Mouse (Mus musculus) gastrocnemius, postnatal 36 days (tissue): ENCODE data around the gene Coq10b. TPM values are rescaled to one million over a fixed set of nuclear protein-coding genes. Genes with fewer than 3 reads are reported as not detected.
"Not testable (repeated sequence)": the region's sequence is repeated elsewhere in the genome, so short reads cannot be mapped to it uniquely, and the experiment has no call there.

Source experiments
- DNase-seq, 2 experiments: peaks; one replicate each; pipeline ENCODE4 v3.0.0; 2022
- intact Hi-C: fragments of 180-260 bp; cut with DNase I; formaldehyde crosslinking; loops from one replicate; pipeline ENCODE4 v1.15.1; 2025
- long read RNA-seq, 2 experiments: library from polyadenylated mRNA; stranded (forward); transcript quantifications; one replicate each; pipeline ENCODE4 v2.0.0; 2021
- total RNA-seq, 2 experiments: library from RNA; stranded (reverse); gene quantifications; 2 replicates each; pipeline ENCODE4 v1.2.3; 2021

The Coq10b gene
- 10 to 100 TPM; 13.9 to 30.6 TPM for total RNA-seq
- long read RNA-seq, experiment 1, transcript Coq10b-201 (5 exons, 1,733 nt): major isoform, 6 of 7 reads
- long read RNA-seq, experiment 1, partial matches to known transcripts: 0 of 7 reads
- long read RNA-seq, experiment 1, other reads (novel, unspliced or antisense): 1 of 7 reads
- long read RNA-seq, experiment 2, transcript Coq10b-201 (5 exons, 1,733 nt): major isoform, 12 of 13 reads
- long read RNA-seq, experiment 2, partial matches to known transcripts: 1 of 13 reads
- long read RNA-seq, experiment 2, other reads (novel, unspliced or antisense): 0 of 13 reads

DNA sequence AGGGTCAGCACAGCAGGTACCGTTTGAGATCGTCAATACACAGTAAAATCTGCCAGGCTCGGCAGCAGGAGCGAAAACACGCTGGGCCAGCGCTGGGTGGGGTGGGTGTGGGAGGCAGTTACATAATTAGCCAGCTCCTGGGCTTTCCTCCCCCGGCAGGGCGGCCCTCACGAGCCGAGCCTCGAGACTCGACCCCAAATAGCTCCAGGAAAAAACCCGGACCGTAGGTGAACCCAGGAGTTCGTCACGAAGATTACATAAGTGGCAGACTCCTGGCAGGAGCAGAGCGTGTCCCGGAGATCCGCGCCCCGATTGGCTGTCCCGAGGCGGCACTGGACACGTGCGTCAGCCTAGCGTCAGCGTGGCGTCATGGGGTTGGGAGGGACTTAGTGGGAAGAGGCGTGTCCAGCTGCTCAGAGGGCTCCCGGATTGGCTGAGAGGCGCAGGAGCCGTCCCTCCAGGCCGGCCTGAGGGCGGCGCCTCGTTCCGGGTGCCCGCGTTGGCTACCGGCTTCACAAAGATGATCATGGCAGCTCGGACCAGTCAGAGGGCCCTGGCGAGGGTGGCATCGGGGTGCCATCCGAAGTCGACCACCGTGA, at the start of gene Coq10b:
Gene Coq10b, plus strand, starts transcription at position 416 of the 599 bp plus-strand sequence.
- intact Hi-C loops: loop anchor here (2.0 kb wide), 1 partner anchor 26 kb away; the partner anchor contains the start of gene Sf3b1
- DNase-seq: peak; percentile 98 to 99

DNA sequence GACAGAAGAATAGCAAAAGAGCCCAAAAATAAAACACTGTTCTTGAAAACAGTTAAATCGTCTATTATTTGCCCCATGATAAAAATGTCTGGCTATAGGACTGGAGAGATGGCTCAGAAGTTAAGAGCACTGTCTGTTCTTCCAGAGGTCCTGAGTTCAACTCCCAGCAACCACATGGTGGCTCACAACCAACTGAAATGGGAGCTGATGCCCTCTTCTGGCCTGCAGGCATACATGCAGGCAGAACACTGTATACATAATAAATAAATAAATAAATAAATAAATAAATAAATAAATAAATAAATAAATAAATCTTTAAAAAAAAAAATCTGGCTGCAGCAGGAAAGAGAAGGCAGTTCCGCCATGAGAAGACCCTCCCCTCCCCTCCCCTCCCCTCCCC, 44.3 kb upstream of the Coq10b start:
- DNase-seq, intact Hi-C loops: not testable (repeated sequence)

DNA sequence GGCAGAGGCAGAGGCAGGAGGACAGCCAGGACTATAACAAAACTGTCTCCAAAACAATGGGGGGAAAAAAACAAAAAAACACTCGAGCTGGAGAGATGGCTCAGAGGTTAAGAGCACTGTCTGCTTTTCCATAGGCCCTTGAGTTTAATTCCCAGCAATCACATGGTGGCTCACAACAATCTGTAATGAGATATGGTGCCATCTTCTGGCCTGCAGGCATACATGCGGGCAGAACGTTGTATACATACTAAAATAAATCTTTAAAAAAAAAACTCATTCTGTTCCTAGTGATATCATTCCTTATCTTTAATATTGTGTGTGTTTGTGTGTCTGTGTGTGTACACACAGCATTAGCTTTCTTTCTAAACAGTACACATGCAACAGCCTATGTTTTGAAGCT, 40.1 kb upstream of the Coq10b start:
- intact Hi-C loops: no loop called here

GRCm38 (mm10) chr1:55021907-55022306, 30.7 kb upstream of the Coq10b start:
- intact Hi-C loops: no loop called here
- DNase-seq: no peak

More for the DNA sequence above, 40.1 kb upstream of the Coq10b start:
- DNase-seq: no peak

DNA sequence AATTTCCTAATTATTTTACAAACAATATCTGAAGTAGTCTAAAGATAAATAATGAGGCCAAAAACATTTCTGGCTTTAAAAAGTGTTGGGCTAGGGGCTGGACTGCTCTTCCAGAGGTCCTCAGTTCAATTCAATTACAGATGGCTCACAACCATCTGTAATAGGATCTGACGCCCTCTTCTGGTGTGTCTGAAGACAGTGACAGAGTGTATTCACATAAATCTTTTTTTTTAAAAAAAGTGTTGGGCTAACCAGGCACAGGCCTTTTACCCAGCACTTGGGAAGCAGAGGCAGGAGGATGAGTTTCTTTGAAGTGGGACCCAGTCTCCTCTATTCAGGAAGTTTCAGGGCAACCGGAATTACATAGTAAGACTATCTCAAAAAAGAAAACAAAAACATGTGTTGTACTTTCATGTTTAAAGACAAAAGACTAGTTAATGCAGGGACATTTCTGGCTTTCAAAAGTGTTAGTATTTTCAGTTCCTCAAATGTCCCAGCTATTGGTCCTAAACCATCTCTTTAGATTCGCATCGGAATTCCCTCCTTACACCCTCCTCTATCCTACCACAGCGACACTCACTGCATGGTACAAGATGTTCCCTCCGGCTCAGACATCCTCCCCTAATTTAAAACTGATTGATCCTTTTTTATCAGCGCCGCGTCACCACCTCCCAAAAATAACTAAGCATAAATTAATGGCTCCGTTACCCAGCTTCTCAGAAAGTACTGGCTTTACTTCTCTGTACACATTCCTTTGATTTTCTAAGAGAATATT, 26.7 kb upstream of the Coq10b start:
- no peak for DNase-seq
- intact Hi-C loops: loop anchor here (2.0 kb wide), 1 partner anchor 27 kb away; the partner anchor contains the start of gene Coq10b

- DNase-seq: peak in 1 of 2 experiments; percentile 15
These were observed 25.9 kb upstream of the Coq10b start for GRCm38 (mm10) chr1:55026444-55027252.

DNA sequence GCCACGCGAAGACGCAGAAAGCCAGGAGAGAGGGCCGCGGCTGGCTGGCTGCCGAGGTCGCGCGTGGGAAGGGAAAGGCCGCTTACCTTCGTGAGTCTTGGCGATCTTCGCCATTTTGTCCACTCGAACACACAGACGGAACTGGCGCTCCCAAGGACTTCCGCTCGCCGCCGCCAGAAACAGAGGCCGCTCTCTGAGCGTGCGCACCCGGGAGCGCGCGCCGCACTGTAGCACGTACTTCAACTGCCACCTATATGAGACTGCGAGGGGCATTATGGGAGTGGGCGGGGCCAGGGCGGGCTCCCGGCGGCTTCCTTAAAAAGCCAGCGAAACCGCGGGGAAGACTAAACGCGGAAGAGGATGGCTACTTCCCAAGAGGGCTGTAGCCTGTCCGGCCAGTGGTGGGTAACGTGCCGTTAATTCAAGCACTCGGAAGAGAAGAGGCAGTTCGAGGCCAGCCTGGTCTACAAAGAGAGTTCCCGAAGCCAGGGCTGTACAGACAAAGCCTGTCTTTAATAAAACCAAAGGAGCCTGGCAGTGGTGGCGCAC, 25.2 kb upstream of the Coq10b start, which contains the start of gene Sf3b1:
Gene Sf3b1, minus strand, starts transcription at position 229 of the 549 bp plus-strand sequence.
- peak; percentile 91 to 94 for DNase-seq
- intact Hi-C loops: loop anchor here (2.0 kb wide), 1 partner anchor 25 kb away; the partner anchor contains the start of gene Coq10b

More at GRCm38 (mm10) chr1:55026444-55027252, 25.9 kb upstream of the Coq10b start:
- intact Hi-C loops: loop anchor here (2.0 kb wide), 1 partner anchor 26 kb away; the partner anchor contains the start of gene Coq10b

GRCm38 (mm10) chr1:55027966-55028365, 24.6 kb upstream of the Coq10b start:
- no peak for DNase-seq
- intact Hi-C loops: loop anchor here (2.0 kb wide), 1 partner anchor 25 kb away; the partner anchor contains the start of gene Coq10b

- no peak for DNase-seq
- intact Hi-C loops: no loop called here
These were observed 23.9 kb upstream of the Coq10b start for GRCm38 (mm10) chr1:55028512-55029249.

- intact Hi-C loops: no loop called here
- DNase-seq: no peak
These were observed 23.1 kb upstream of the Coq10b start for GRCm38 (mm10) chr1:55029446-55029845.

- intact Hi-C loops: no loop called here
- no peak for DNase-seq
These were observed 21.4 kb upstream of the Coq10b start for GRCm38 (mm10) chr1:55031026-55031779.

DNA sequence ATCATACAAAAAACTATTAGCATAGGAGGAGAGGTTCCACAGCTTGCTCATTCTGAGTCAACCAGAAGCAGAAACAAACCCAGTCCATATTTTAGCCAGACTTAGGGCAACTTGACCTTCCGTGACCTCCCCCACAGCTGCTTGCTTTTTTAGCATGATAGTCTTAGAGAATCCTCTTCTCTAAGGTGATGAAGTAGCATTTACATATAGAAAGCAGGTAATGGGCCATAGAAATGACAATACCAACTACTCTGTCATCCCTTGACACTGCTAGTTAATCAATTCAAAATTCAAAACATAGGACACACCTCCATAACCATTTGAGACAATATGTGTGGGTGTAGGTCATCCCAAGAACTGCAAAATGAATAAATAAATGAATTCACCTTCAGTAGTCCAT, 12.6 kb upstream of the Coq10b start:
- intact Hi-C loops: no loop called here
- no peak for DNase-seq

- no peak for DNase-seq
- intact Hi-C loops: no loop called here
These were observed 10.9 kb upstream of the Coq10b start for GRCm38 (mm10) chr1:55041691-55042090.

GRCm38 (mm10) chr1:55042246-55042645, 10.3 kb upstream of the Coq10b start:
- no peak for DNase-seq
- intact Hi-C loops: no loop called here

DNA sequence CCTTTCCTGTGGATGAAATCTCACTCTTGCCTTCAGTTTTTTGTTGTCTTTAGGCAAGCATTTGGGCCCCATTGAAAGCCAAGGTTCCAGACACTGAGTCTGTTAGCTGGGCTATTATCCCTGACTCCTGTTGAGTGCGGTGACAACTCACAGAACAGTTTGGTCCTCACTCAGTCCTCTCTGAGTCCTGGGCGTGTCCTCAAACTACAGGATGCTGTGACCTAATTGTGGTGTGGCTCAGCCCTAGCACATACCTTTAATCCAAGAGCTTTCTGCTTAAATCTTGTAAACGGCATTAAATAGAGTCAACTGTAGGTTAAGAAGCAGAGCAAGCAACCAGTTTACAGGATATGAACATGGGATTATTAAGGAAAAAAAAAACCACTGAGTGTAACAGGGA, 9.4 kb upstream of the Coq10b start:
- DNase-seq: no peak
- intact Hi-C loops: no loop called here

- no peak for DNase-seq
- intact Hi-C loops: no loop called here
These were observed 3.6 kb upstream of the Coq10b start for GRCm38 (mm10) chr1:55048841-55049587.

DNA sequence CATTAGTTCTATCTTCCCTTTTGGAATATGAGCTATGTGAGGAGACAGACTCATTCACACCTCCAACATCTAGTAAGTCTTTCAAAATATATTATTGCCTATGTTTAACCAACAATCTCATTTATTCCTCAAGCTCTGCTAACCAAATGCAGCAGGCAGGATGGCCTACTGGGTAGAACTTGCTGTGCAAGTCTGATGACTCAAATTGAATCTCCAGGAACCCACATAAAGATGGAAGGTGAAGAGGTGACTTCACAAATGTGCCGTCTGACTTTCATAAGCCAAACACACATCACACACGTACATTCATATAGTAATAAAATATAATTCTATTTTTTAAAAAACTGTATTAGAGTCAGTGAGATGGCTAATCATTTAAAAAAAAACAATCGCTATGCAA, 899 bp upstream of the Coq10b start:
- no peak for DNase-seq
- intact Hi-C loops: loop anchor here (2.0 kb wide), 1 partner anchor 25 kb away; the partner anchor contains the start of gene Sf3b1
